Mouse (Mus musculus): Measurements from ENCODE around the gene Mrpl38.

GRCm38 (mm10) chr11:116104006-116104646 is 34.5 kb downstream of the Mrpl38 start:
- TF ChIP-seq CTCF (IDR thresholded peaks at IDR 0.05; ENCODE audit: low read depth) (no peak), EP300 (IDR thresholded peaks at IDR 0.05; ENCODE audit: low read depth) (no peak)
